Mouse (Mus musculus): ENCODE results near the gene Timmdc1.

Gene Timmdc1

GRCm38 (mm10) chr16:38467091-38467916, 55.2 kb downstream of the Timmdc1 start:
- in situ Hi-C loops (cut with MboI, MseI): no loop called here

- in situ Hi-C loops (cut with MboI, MseI): no loop called here
Observed at GRCm38 (mm10) chr16:38466089-38466488, 56.4 kb downstream of the Timmdc1 start.

- in situ Hi-C loops (cut with MboI, MseI): no loop called here
Observed at GRCm38 (mm10) chr16:38463305-38463704, 59.2 kb downstream of the Timmdc1 start.

- in situ Hi-C loops (cut with MboI, MseI): no loop called here
Observed at GRCm38 (mm10) chr16:38462161-38462560, 60.3 kb downstream of the Timmdc1 start.

- in situ Hi-C loops (cut with MboI, MseI): no loop called here
Observed at GRCm38 (mm10) chr16:38461749-38462148, 60.7 kb downstream of the Timmdc1 start.

GRCm38 (mm10) chr16:38459990-38460389, 62.5 kb downstream of the Timmdc1 start:
- in situ Hi-C loops (cut with MboI, MseI): no loop called here

- in situ Hi-C loops (cut with MboI, MseI): no loop called here
Observed at GRCm38 (mm10) chr16:38458600-38459280, 63.7 kb downstream of the Timmdc1 start.

GRCm38 (mm10) chr16:38456812-38457567, 65.5 kb downstream of the Timmdc1 start:
- in situ Hi-C loops (cut with MboI, MseI): no loop called here

GRCm38 (mm10) chr16:38455511-38456418, 66.7 kb downstream of the Timmdc1 start, which contains the start of gene Cd80:
Gene Cd80, plus strand, starts transcription at chr16:38455561.
- in situ Hi-C loops (cut with MboI, MseI): no loop called here

- in situ Hi-C loops (cut with MboI, MseI): no loop called here
Observed at GRCm38 (mm10) chr16:38454533-38455254, 67.8 kb downstream of the Timmdc1 start.

- in situ Hi-C loops (cut with MboI, MseI): no loop called here
Observed at GRCm38 (mm10) chr16:38453952-38454351, 68.5 kb downstream of the Timmdc1 start.

GRCm38 (mm10) chr16:38453203-38453553, 69.3 kb downstream of the Timmdc1 start:
- in situ Hi-C loops (cut with MboI, MseI): no loop called here

- in situ Hi-C loops (cut with MboI, MseI): no loop called here
Observed at GRCm38 (mm10) chr16:38452442-38453202, 69.8 kb downstream of the Timmdc1 start, which contains the start of gene Adprh. Gene Adprh, minus strand, starts transcription at chr16:38452703.

- in situ Hi-C loops (cut with MboI, MseI): no loop called here
Observed at GRCm38 (mm10) chr16:38451421-38452205, 70.8 kb downstream of the Timmdc1 start.

GRCm38 (mm10) chr16:38450707-38451106, 71.8 kb downstream of the Timmdc1 start:
- in situ Hi-C loops (cut with MboI, MseI): no loop called here

GRCm38 (mm10) chr16:38448458-38448857, 74.0 kb downstream of the Timmdc1 start:
- in situ Hi-C loops (cut with MboI, MseI): loop anchor here (5.0 kb wide), 2 partner anchors 34 to 36 kb away; no protein-coding TSS in a partner anchor

All from T-helper 2 cell (primary cell).